Mouse (Mus musculus) G1E (cell line): Measurements from ENCODE around the gene Nfe2l2.

Experiments
- CTCF ChIP-seq: IDR thresholded peaks from 2 replicates; pipeline ENCODE4 v1.5.1; 2012; ENCODE audit warnings: low read depth, low read length, inconsistent platforms, mixed read lengths
- GATA1 ChIP-seq: IDR thresholded peaks from 2 replicates; pipeline ENCODE4 v1.6.1; 2012; ENCODE audit warnings: borderline replicate concordance, low read length, inconsistent platforms, mixed read lengths
- POLR2AphosphoS5 ChIP-seq: IDR thresholded peaks from 2 replicates; pipeline ENCODE4 v1.6.1; 2012; ENCODE audit warnings: low read depth, low read length, inconsistent platforms; ENCODE audit not compliant: insufficient replicate concordance
- TAL1 ChIP-seq: conservative IDR thresholded peaks from 2 replicates; pipeline ENCODE4 v1.6.1; 2012; ENCODE audit warnings: low read depth, low read length, inconsistent platforms, mixed read lengths

GRCm38 (mm10) chr2:75697222-75697621 is 7.2 kb downstream of the Nfe2l2 start:
- TF ChIP-seq GATA1 (no peak), CTCF (no peak), POLR2AphosphoS5 (no peak), TAL1 (no peak)
